Mouse (Mus musculus) CH12.LX (cell line): ENCODE results near the gene Tmem219. TPM values are rescaled to one million over a fixed set of nuclear protein-coding genes. Genes with fewer than 3 reads are reported as not detected.

Experiments
- DNase-seq: peaks from one replicate; pipeline ENCODE4 v3.0.0-alpha.2; 2013; ENCODE audit errors: extremely low read depth
- H3K27ac ChIP-seq: 2 replicates; pipeline ENCODE4 v1.5.1; 2012; ENCODE audit warnings: low read depth, mild to moderate bottlenecking, control low read depth, moderate library complexity; ENCODE audit not compliant: insufficient read depth
- H3K27me3 ChIP-seq: replicated peaks from 2 replicates; pipeline ENCODE3; 2012; ENCODE audit warnings: inconsistent platforms
- H3K36me3 ChIP-seq, 2 experiments: replicated peaks in 1 of 2; 2 replicates each; pipeline versions ENCODE3 to v1.6.1; 2012; ENCODE audit warnings: inconsistent platforms in 1 of 2, low read length in 1 of 2, mild to moderate bottlenecking in 1 of 2, mixed read lengths in 1 of 2, moderate library complexity in 1 of 2; ENCODE audit not compliant: control insufficient read depth in 1 of 2, insufficient read depth in 1 of 2
- H3K4me1 ChIP-seq, 2 experiments: 2 replicates each; pipeline ENCODE4 v1.6.1; 2012; ENCODE audit warnings: inconsistent platforms in 1 of 2, moderate library complexity in 1 of 2; ENCODE audit not compliant: insufficient read depth in 2 of 2, control insufficient read depth in 1 of 2
- H3K4me2 ChIP-seq: 2 replicates; pipeline ENCODE4 v1.6.1; 2012; ENCODE audit warnings: low read depth, mild to moderate bottlenecking, control low read depth; ENCODE audit not compliant: poor library complexity, insufficient read depth, severe bottlenecking
- H3K4me3 ChIP-seq, 3 experiments: fragments of 150-350 bp in 1 of 3; sonication (generic) in 1 of 3; replicated peaks in 1 of 3; 2 replicates each; pipeline versions ENCODE3 to v1.5.1; 2011 to 2012; ENCODE audit warnings: low read depth in 2 of 3, low read length in 2 of 3, mild to moderate bottlenecking in 2 of 3, moderate library complexity in 2 of 3, control low read depth in 1 of 3, improper control_type of control experiment in 1 of 3, inconsistent platforms in 1 of 3, mixed read lengths in 1 of 3; ENCODE audit not compliant: poor library complexity in 1 of 3
- H3K79me2 ChIP-seq: replicated peaks from 2 replicates; pipeline ENCODE4 v1.6.1; 2012; ENCODE audit warnings: mild to moderate bottlenecking, moderate library complexity; ENCODE audit not compliant: control insufficient read depth, poor library complexity, insufficient read depth, severe bottlenecking; ENCODE audit errors: extremely low read depth
- H3K9ac ChIP-seq: 2 replicates; pipeline ENCODE4 v1.6.1; 2012; ENCODE audit warnings: low read depth, mild to moderate bottlenecking, control low read depth, moderate library complexity; ENCODE audit not compliant: insufficient read depth
- H3K9me3 ChIP-seq: replicated peaks from 2 replicates; pipeline ENCODE3; 2012; ENCODE audit warnings: low read length, inconsistent platforms, mixed read lengths
- CHD1 ChIP-seq: IDR thresholded peaks from 2 replicates; pipeline ENCODE4 v1.6.1; 2012; ENCODE audit warnings: low read depth, low read length, improper control_type of control experiment, inconsistent platforms
- CTCF ChIP-seq, 2 experiments: IDR thresholded peaks in 1 of 2; conservative IDR thresholded peaks in 1 of 2; 2 replicates each; pipeline ENCODE4 v1.5.1; 2011 to 2012; ENCODE audit warnings: low read depth in 2 of 2, low read length in 2 of 2, improper control_type of control experiment in 1 of 2, inconsistent platforms in 1 of 2, mild to moderate bottlenecking in 1 of 2, moderate library complexity in 1 of 2
- EP300 ChIP-seq: IDR thresholded peaks from 2 replicates; pipeline ENCODE4 v1.6.1; 2011; ENCODE audit warnings: low read length, improper control_type of control experiment
- GABPA ChIP-seq: IDR thresholded peaks from 2 replicates; pipeline ENCODE4 v1.6.1; 2012; ENCODE audit warnings: low read depth, low read length, improper control_type of control experiment, inconsistent platforms; ENCODE audit not compliant: insufficient replicate concordance
- HCFC1 ChIP-seq: IDR thresholded peaks from 2 replicates; pipeline ENCODE4 v1.6.1; 2012; ENCODE audit warnings: low read depth, mild to moderate bottlenecking, inconsistent platforms, low read length, improper control_type of control experiment
- IRF4 ChIP-seq: IDR thresholded peaks from 2 replicates; pipeline ENCODE4 v1.6.1; 2014; ENCODE audit warnings: low read depth, mild to moderate bottlenecking, inconsistent platforms, low read length, improper control_type of control experiment
- JUND ChIP-seq: conservative IDR thresholded peaks from 2 replicates; pipeline ENCODE4 v1.6.1; 2011; ENCODE audit warnings: low read depth, low read length, improper control_type of control experiment
- KAT2A ChIP-seq: IDR thresholded peaks from 2 replicates; pipeline ENCODE4 v1.6.1; 2012; ENCODE audit warnings: low read length, improper control_type of control experiment, inconsistent platforms; ENCODE audit not compliant: insufficient replicate concordance
- MAFK ChIP-seq: IDR thresholded peaks from 2 replicates; pipeline ENCODE4 v1.6.1; 2011; ENCODE audit warnings: low read length, improper control_type of control experiment; ENCODE audit not compliant: insufficient replicate concordance
- MAZ ChIP-seq: IDR thresholded peaks from 2 replicates; pipeline ENCODE4 v1.6.1; 2012; ENCODE audit warnings: low read depth, mild to moderate bottlenecking, inconsistent platforms, low read length, improper control_type of control experiment, moderate library complexity
- MEF2A ChIP-seq: IDR thresholded peaks from 2 replicates; pipeline ENCODE4 v1.6.1; 2014; ENCODE audit warnings: low read depth, mild to moderate bottlenecking, inconsistent platforms, low read length, improper control_type of control experiment, borderline replicate concordance
- MXI1 ChIP-seq: IDR thresholded peaks from 2 replicates; pipeline ENCODE4 v1.6.1; 2011; ENCODE audit warnings: mild to moderate bottlenecking, low read depth, low read length, improper control_type of control experiment
- MYC ChIP-seq: IDR thresholded peaks from 2 replicates; pipeline ENCODE4 v1.6.1; 2011; ENCODE audit warnings: low read depth, mild to moderate bottlenecking, improper control_type of control experiment, low read length
- NELFE ChIP-seq: IDR thresholded peaks from 2 replicates; pipeline ENCODE4 v1.6.1; 2011; ENCODE audit warnings: low read depth, low read length, improper control_type of control experiment
- NRF1 ChIP-seq: IDR thresholded peaks from 2 replicates; pipeline ENCODE4 v1.6.1; 2014; ENCODE audit warnings: low read depth, mild to moderate bottlenecking, inconsistent platforms, low read length, improper control_type of control experiment, moderate library complexity
- PAX5 ChIP-seq: IDR thresholded peaks from 2 replicates; pipeline ENCODE4 v1.6.1; 2012; ENCODE audit warnings: low read length, inconsistent platforms, mixed read lengths
- POLR2A ChIP-seq: IDR thresholded peaks from 2 replicates; pipeline ENCODE4 v1.6.1; 2011; ENCODE audit warnings: low read depth, mild to moderate bottlenecking, improper control_type of control experiment, low read length
- POLR2AphosphoS2 ChIP-seq: IDR thresholded peaks from 2 replicates; pipeline ENCODE4 v1.6.1; 2011; ENCODE audit warnings: low read depth, low read length, improper control_type of control experiment
- RAD21 ChIP-seq: IDR thresholded peaks from 2 replicates; pipeline ENCODE4 v1.6.1; 2011; ENCODE audit warnings: low read depth, mild to moderate bottlenecking, low read length, improper control_type of control experiment, moderate library complexity
- RCOR1 ChIP-seq: conservative IDR thresholded peaks from 2 replicates; pipeline ENCODE4 v1.6.1; 2012; ENCODE audit warnings: low read depth, mild to moderate bottlenecking, inconsistent platforms, low read length, improper control_type of control experiment
- SMC3 ChIP-seq: IDR thresholded peaks from 2 replicates; pipeline ENCODE4 v1.6.1; 2011; ENCODE audit warnings: low read depth, low read length, improper control_type of control experiment
- TBP ChIP-seq: conservative IDR thresholded peaks from 2 replicates; pipeline ENCODE4 v1.6.1; 2011; ENCODE audit warnings: low read depth, low read length, improper control_type of control experiment
- USF2 ChIP-seq: conservative IDR thresholded peaks from 2 replicates; pipeline ENCODE4 v1.6.1; 2011; ENCODE audit warnings: low read depth, low read length, improper control_type of control experiment
- ZKSCAN1 ChIP-seq: IDR thresholded peaks from 2 replicates; pipeline ENCODE4 v1.6.1; 2012; ENCODE audit warnings: low read depth, inconsistent platforms, low read length, improper control_type of control experiment, borderline replicate concordance
- ZMIZ1 ChIP-seq: IDR thresholded peaks from 2 replicates; pipeline ENCODE4 v1.6.1; 2012; ENCODE audit warnings: low read depth, mild to moderate bottlenecking, inconsistent platforms, low read length, improper control_type of control experiment
- dilution Hi-C: fragments of 300-500 bp; cut with MboI; formaldehyde crosslinking; loops from 2 replicates; pipeline ENCODE4 v1.14.3; 2020; ENCODE audit warnings: low sequenced_read_pairs; ENCODE audit not compliant: extremely low pct_unique_long_range_greater_than_20kb, extremely low pct_ligation_motif_present
- in situ Hi-C: fragments of 300-500 bp; cut with MboI; formaldehyde crosslinking; loops from 3 replicates; pipeline ENCODE4 v1.14.3; 2019; ENCODE audit warnings: low sequenced_read_pairs, low pct_ligation_motif_present, low pct_unique_long_range_greater_than_20kb, mixed read lengths
- polyA plus RNA-seq: library from polyadenylated mRNA; unstranded; fragments of >175 nt; gene quantifications from 2 replicates; pipeline ENCODE4 v1.2.1, GENCODE M21; 2012; ENCODE audit warnings: low read depth; ENCODE audit not compliant: insufficient read length
- total RNA-seq, 2 experiments: library from RNA; depleted of rRNA; stranded (reverse); fragments of 300-350 nt in 1 of 2; fragments of >200 nt in 1 of 2; gene quantifications; 2 replicates each; pipeline ENCODE4 v1.2.3; 2012 to 2014

The Tmem219 gene
- total and polyA plus RNA-seq, 3 experiments: 33.4 to 43.2 (median 37.4) TPM

- H3K36me3 ChIP-seq: peaks cover 76 to 84% of the 10 kb centered on the region in 2 experiments
- H3K4me1 ChIP-seq: peaks cover 0 to 50% of the 10 kb centered on the region in 2 experiments; a peak in 2 of 4 replicates
- no peak overlapping the region for H3K9ac ChIP-seq
- no peak for DNase-seq
- H3K27me3 ChIP-seq: no peaks in the 10 kb centered on the region
- dilution Hi-C loops (no loop called here), in situ Hi-C loops (no loop called here)
- no peak overlapping the region for H3K4me2 ChIP-seq
- TF ChIP-seq POLR2A (no peak), ZKSCAN1 (no peak), NELFE (no peak), GABPA (no peak), MAZ (no peak), MXI1 (no peak), MAFK (no peak), JUND (no peak), IRF4 (no peak), POLR2AphosphoS2 (no peak), NRF1 (no peak), PAX5 (no peak)
- TF ChIP-seq, all 38 proteins: peak for 0
- Histone ChIP-seq H3K27ac (no peak overlapping the region), H3K9me3 (no peaks in the 10 kb centered on the region), H3K79me2 (peaks cover 21% of the 10 kb centered on the region), H3K4me3 (no peak overlapping the region)
Observed at GRCm38 (mm10) chr7:126856741-126857420, 65.8 kb downstream of the Tmem219 start.

- Histone ChIP-seq H3K36me3 (peaks cover 84 to 97% of the 10 kb centered on the region in 2 experiments), H3K27ac (no peak overlapping the region), H3K27me3 (no peaks in the 10 kb centered on the region), H3K9me3 (no peaks in the 10 kb centered on the region), H3K4me3 (no peak overlapping the region), H3K79me2 (peaks cover 12% of the 10 kb centered on the region), H3K4me2 (no peak overlapping the region), H3K9ac (no peak overlapping the region), H3K4me1 (peaks cover 0 to 48% of the 10 kb centered on the region in 2 experiments; a peak in 2 of 4 replicates)
- TF ChIP-seq POLR2A (no peak), EP300 (no peak), HCFC1 (no peak), RAD21 (no peak), MYC (no peak), IRF4 (no peak), SMC3 (no peak), RCOR1 (no peak), GABPA (no peak), MXI1 (no peak), CHD1 (no peak), CTCF (conservative IDR thresholded peaks at IDR 0.05 in 1 of 2, IDR thresholded peaks at IDR 0.05 in 1 of 2; ENCODE audit: low read depth in 2 of 2, low read length in 2 of 2) (no peak), ZMIZ1 (no peak), USF2 (no peak), ZKSCAN1 (no peak), MAZ (no peak), MEF2A (no peak), KAT2A (no peak), TBP (no peak)
- dilution Hi-C loops: no loop called here
- in situ Hi-C loops: no loop called here
- no peak for DNase-seq
Observed at GRCm38 (mm10) chr7:126855641-126856040, 67.1 kb downstream of the Tmem219 start.
